Mouse (Mus musculus): ENCODE results near the gene Ankrd6. TPM values are rescaled to one million over a fixed set of nuclear protein-coding genes. Genes with fewer than 3 reads are reported as not detected.
A peak's percentile ranks its signal among the peaks of the same experiment; 100 is the strongest.

Ankrd6 gene
- polyA plus RNA-seq, 1 experiment from 2014 or later: 4.7 TPM

- TF ChIP-seq CTCF (IDR thresholded peaks at IDR 0.05; ENCODE audit: low read depth): no peak
- peaks cover 6% of the 10 kb centered on the region; the same call in 1 of the 2 replicates for H3K4me1 ChIP-seq (ENCODE audit: insufficient read depth)
- H3K27me3 ChIP-seq (ENCODE audit: insufficient read depth, low read length): peaks cover 25% of the 10 kb centered on the region
- WGBS: 14% methylated on average over 3 of the region's 3 CpGs
- no peak for ATAC-seq (ENCODE audit: insufficient read depth)
- H3K9ac ChIP-seq: no peak overlapping the region
- no peaks in the 10 kb centered on the region for H3K36me3 ChIP-seq (ENCODE audit: insufficient read depth)
- no peak overlapping the region for H3K4me3 ChIP-seq (ENCODE audit: low read depth, low read length)
- H3K9me3 ChIP-seq (ENCODE audit: low read depth, low read length): no peaks in the 10 kb centered on the region
- no peak overlapping the region for H3K4me2 ChIP-seq
- peak; percentile 5 for DNase-seq
- no peak overlapping the region for H3K27ac ChIP-seq (ENCODE audit: low read depth)
Measured at GRCm38 (mm10) chr4:32985684-32986083, 35.0 kb upstream of the Ankrd6 start.

GRCm38 (mm10) chr4:32984801-32985675 lies 34.4 kb upstream of the Ankrd6 start:
- Histone ChIP-seq H3K36me3 (ENCODE audit: insufficient read depth) (no peaks in the 10 kb centered on the region), H3K9ac (no peak overlapping the region; the same call in 1 of the 2 replicates), H3K9me3 (ENCODE audit: low read depth, low read length) (no peaks in the 10 kb centered on the region), H3K4me2 (peak overlapping the region; percentile 100), H3K27me3 (ENCODE audit: insufficient read depth, low read length) (peaks cover 25% of the 10 kb centered on the region), H3K27ac (ENCODE audit: low read depth) (no peak overlapping the region), H3K4me1 (ENCODE audit: insufficient read depth) (peaks cover 6% of the 10 kb centered on the region; the same call in 1 of the 2 replicates), H3K4me3 (ENCODE audit: low read depth, low read length) (peak overlapping the region; percentile 68; the same call in 1 of the 2 replicates)
- 15% methylated on average over 13 of the region's 13 CpGs for WGBS
- DNase-seq (peak; percentile 24), ATAC-seq (ENCODE audit: insufficient read depth) (no peak)
- TF ChIP-seq CTCF (IDR thresholded peaks at IDR 0.05; ENCODE audit: low read depth): peak; percentile 23; the same call in 1 of the 2 replicates

- Histone ChIP-seq H3K36me3 (ENCODE audit: insufficient read depth) (no peaks in the 10 kb centered on the region), H3K27me3 (ENCODE audit: insufficient read depth, low read length) (peaks cover 25% of the 10 kb centered on the region), H3K4me2 (peak overlapping the region; percentile 100), H3K9me3 (ENCODE audit: low read depth, low read length) (no peaks in the 10 kb centered on the region), H3K4me3 (ENCODE audit: low read depth, low read length) (peak overlapping the region; percentile 68), H3K9ac (peak overlapping the region; percentile 65; the same call in 1 of the 2 replicates), H3K4me1 (ENCODE audit: insufficient read depth) (peaks cover 6% of the 10 kb centered on the region; the same call in 1 of the 2 replicates), H3K27ac (ENCODE audit: low read depth) (no peak overlapping the region)
- TF ChIP-seq CTCF (IDR thresholded peaks at IDR 0.05; ENCODE audit: low read depth): no peak
- ATAC-seq (ENCODE audit: insufficient read depth) (no peak), DNase-seq (peak; percentile 59)
- WGBS: 2% methylated on average over 13 of the region's 13 CpGs
Measured at GRCm38 (mm10) chr4:32984242-32984641, 33.6 kb upstream of the Ankrd6 start.

- DNase-seq (peak; percentile 55), ATAC-seq (ENCODE audit: insufficient read depth) (peak; percentile 69)
- Histone ChIP-seq H3K27me3 (ENCODE audit: insufficient read depth, low read length) (peaks cover 25% of the 10 kb centered on the region), H3K9ac (peak overlapping the region; percentile 65), H3K36me3 (ENCODE audit: insufficient read depth) (no peaks in the 10 kb centered on the region), H3K4me1 (ENCODE audit: insufficient read depth) (peaks cover 6% of the 10 kb centered on the region; the same call in 1 of the 2 replicates), H3K4me3 (ENCODE audit: low read depth, low read length) (peak overlapping the region; percentile 68), H3K27ac (ENCODE audit: low read depth) (no peak overlapping the region), H3K9me3 (ENCODE audit: low read depth, low read length) (no peaks in the 10 kb centered on the region), H3K4me2 (peak overlapping the region; percentile 100)
- WGBS: under 1% methylated on average over 68 of the region's 94 CpGs
- no peak for TF ChIP-seq CTCF (IDR thresholded peaks at IDR 0.05; ENCODE audit: low read depth)
Measured at GRCm38 (mm10) chr4:32983176-32984155, 32.8 kb upstream of the Ankrd6 start.

- H3K9ac ChIP-seq: peak within 1 kb of the TSS; percentile 65
- TF ChIP-seq CTCF (IDR thresholded peaks at IDR 0.05; ENCODE audit: low read depth): no peak
- H3K4me2 ChIP-seq: peak within 1 kb of the TSS; percentile 100
- H3K27me3 ChIP-seq (ENCODE audit: insufficient read depth, low read length): peaks cover 25% of the 10 kb centered on the region
- no peak within 1 kb of the TSS for H3K27ac ChIP-seq (ENCODE audit: low read depth)
- DNase-seq: peak; percentile 56
- H3K36me3 ChIP-seq (ENCODE audit: insufficient read depth): no peaks in the 10 kb centered on the region
- peak; percentile 82 for ATAC-seq (ENCODE audit: insufficient read depth)
- no peaks in the 10 kb centered on the region for H3K9me3 ChIP-seq (ENCODE audit: low read depth, low read length)
- WGBS: 0% methylated on average over 16 of the region's 18 CpGs
- peaks cover 6% of the 10 kb centered on the region; the same call in 1 of the 2 replicates for H3K4me1 ChIP-seq (ENCODE audit: insufficient read depth)
- H3K4me3 ChIP-seq (ENCODE audit: low read depth, low read length): peak within 1 kb of the TSS; percentile 68
Measured at GRCm38 (mm10) chr4:32982716-32983175, 32.1 kb upstream of the Ankrd6 start, which contains the start of gene Rragd. Rragd (plus strand) TSS chr4:32983037.

GRCm38 (mm10) chr4:32982041-32982715 lies 31.5 kb upstream of the Ankrd6 start:
- no peak for TF ChIP-seq CTCF (IDR thresholded peaks at IDR 0.05; ENCODE audit: low read depth)
- peak overlapping the region; percentile 100 for H3K4me2 ChIP-seq
- no peak overlapping the region for H3K27ac ChIP-seq (ENCODE audit: low read depth)
- DNase-seq (peak; percentile 18), ATAC-seq (ENCODE audit: insufficient read depth) (peak; percentile 15)
- 0 out of 2 replicates have a peak overlapping the region, but pooled peaks have one; percentile 65 for H3K9ac ChIP-seq
- WGBS: 2% methylated on average over 15 of the region's 15 CpGs
- H3K4me1 ChIP-seq (ENCODE audit: insufficient read depth): peaks cover 6% of the 10 kb centered on the region; the same call in 1 of the 2 replicates
- peaks cover 25% of the 10 kb centered on the region for H3K27me3 ChIP-seq (ENCODE audit: insufficient read depth, low read length)
- no peaks in the 10 kb centered on the region for H3K9me3 ChIP-seq (ENCODE audit: low read depth, low read length)
- no peaks in the 10 kb centered on the region for H3K36me3 ChIP-seq (ENCODE audit: insufficient read depth)
- peak overlapping the region; percentile 68 for H3K4me3 ChIP-seq (ENCODE audit: low read depth, low read length)
